Mouse (Mus musculus) liver, embryonic 14.5 days (tissue): ENCODE data around the gene Gpx4. TPM values are rescaled to one million over a fixed set of nuclear protein-coding genes. Genes with fewer than 3 reads are reported as not detected.
A peak's percentile ranks its signal among the peaks of the same experiment; 100 is the strongest.

Source experiments
- ATAC-seq: fragments of 200-750 bp; cut with Nextera tagmentation; 2 replicates; pipeline ENCODE4 v1.8.0; 2017; ENCODE audit warnings: moderate number of reproducible peaks, mild to moderate bottlenecking, moderate library complexity; ENCODE audit not compliant: insufficient read depth
- DNase-seq, 3 experiments: peaks; one replicate each; pipeline ENCODE4 v3.0.0-alpha.2; 2012 to 2013; ENCODE audit warnings: low read depth in 3 of 3, low spot score in 3 of 3
- H3K27ac ChIP-seq: fragments of 300-500 bp; sonication (generic); 2 replicates; pipeline ENCODE4 v1.5.1; 2014; ENCODE audit warnings: moderate library complexity, mild to moderate bottlenecking, control low read depth, inconsistent platforms
- H3K27me3 ChIP-seq: fragments of 300-500 bp; sonication (generic); 2 replicates; pipeline ENCODE4 v1.6.1; 2014; ENCODE audit warnings: mild to moderate bottlenecking, low read length, moderate library complexity; ENCODE audit not compliant: control insufficient read depth, insufficient read depth
- H3K36me3 ChIP-seq: fragments of 300-500 bp; sonication (generic); replicated peaks from 2 replicates; pipeline ENCODE4 v1.6.1; 2014; ENCODE audit warnings: low read depth; ENCODE audit not compliant: control insufficient read depth, insufficient read depth
- H3K4me1 ChIP-seq, 2 experiments: fragments of 200-500 bp in 1 of 2; fragments of 300-500 bp in 1 of 2; sonication (generic) in 1 of 2; replicated peaks; 2 replicates each; pipeline ENCODE4 v1.6.1; 2012 to 2014; ENCODE audit warnings: antibody characterized with exemption in 1 of 2, inconsistent platforms in 1 of 2, low read length in 1 of 2; ENCODE audit not compliant: control insufficient read depth in 2 of 2, insufficient read depth in 2 of 2
- H3K4me2 ChIP-seq: fragments of 300-500 bp; sonication (generic); 2 replicates; pipeline ENCODE4 v1.6.1; 2014; ENCODE audit warnings: low read depth, mild to moderate bottlenecking, control low read depth, moderate library complexity
- H3K4me3 ChIP-seq, 2 experiments: fragments of 200-500 bp in 1 of 2; fragments of 300-500 bp in 1 of 2; sonication (generic) in 1 of 2; 2 replicates each; pipeline ENCODE4 v1.5.1; 2012 to 2014; ENCODE audit warnings: low read depth in 2 of 2, low read length in 2 of 2, mild to moderate bottlenecking in 2 of 2, control low read depth in 1 of 2, inconsistent platforms in 1 of 2, moderate library complexity in 1 of 2; ENCODE audit not compliant: insufficient read depth in 1 of 2
- H3K9ac ChIP-seq: fragments of 300-500 bp; sonication (generic); replicated peaks from 2 replicates; pipeline ENCODE4 v1.6.1; 2014; ENCODE audit warnings: mild to moderate bottlenecking, control low read depth, moderate library complexity
- H3K9me3 ChIP-seq: fragments of 300-500 bp; sonication (generic); 2 replicates; pipeline ENCODE4 v1.6.1; 2016; ENCODE audit warnings: low read length, mixed read lengths; ENCODE audit not compliant: control insufficient read depth
- CTCF ChIP-seq: IDR thresholded peaks from 2 replicates; pipeline ENCODE4 v1.5.1; 2016; ENCODE audit warnings: antibody characterized with exemption, low read depth, control low read depth
- EP300 ChIP-seq: IDR thresholded peaks from 2 replicates; pipeline ENCODE4 v1.6.1; 2016; ENCODE audit warnings: antibody characterized with exemption, low read depth
- WGBS: fragments of 180-500 bp; shearing (Covaris S2); extraction: QIAGEN DNeasy Blood & Tissue Kit; methylation state at CpG from one replicate; pipeline ENCODE4 v1.1.7; 2014; ENCODE audit not compliant: insufficient replicate concordance; 5-methylcytosine and 5-hydroxymethylcytosine counted together
- polyA plus RNA-seq, 2 experiments: library from polyadenylated mRNA; depleted of rRNA in 1 of 2; stranded (reverse) in 1 of 2; unstranded in 1 of 2; fragments of >200 nt; fragmentation: Nextera tagmentation in 1 of 2; extraction: Ambion mirVana in 1 of 2; gene quantifications; 2 replicates each; pipeline versions ENCODE4 v1.2.1 to v1.2.3; 2012 to 2014

The Gpx4 gene
- polyA plus RNA-seq, 2 experiments, result 388 to 724 TPM

GRCm38 (mm10) chr10:80055891-80056290, 8.9 kb downstream of the Gpx4 start:
- no peaks in the 10 kb centered on the region for H3K9me3 ChIP-seq
- H3K4me1 ChIP-seq, result peaks cover 27 to 28% of the 10 kb centered on the region in 2 experiments
- peak overlapping the region; percentile 98 for H3K4me2 ChIP-seq
- DNase-seq (no peak), ATAC-seq (no peak)
- H3K9ac ChIP-seq, result no peak overlapping the region
- TF ChIP-seq EP300, result no peak
- TF ChIP-seq CTCF, result no peak
- peaks cover 33% of the 10 kb centered on the region for H3K36me3 ChIP-seq
- 27% methylated on average over 9 of the region's 10 CpGs for WGBS
- H3K27me3 ChIP-seq, result no peaks in the 10 kb centered on the region
- H3K4me3 ChIP-seq, result peak overlapping the region in 1 of 2 experiments; percentile 95; a peak in 2 of 4 replicates
- H3K27ac ChIP-seq, result no peak overlapping the region

- ATAC-seq, result no peak
- no peak overlapping the region for H3K27ac ChIP-seq
Observed at GRCm38 (mm10) chr10:80056506-80056905, 9.5 kb downstream of the Gpx4 start.

GRCm38 (mm10) chr10:80056976-80057682, 10.2 kb downstream of the Gpx4 start:
- Histone ChIP-seq H3K9ac (no peak overlapping the region), H3K4me3 (no peak overlapping the region), H3K4me2 (no peak overlapping the region), H3K27me3 (no peaks in the 10 kb centered on the region), H3K27ac (no peak overlapping the region), H3K9me3 (no peaks in the 10 kb centered on the region), H3K4me1 (peaks cover 18% of the 10 kb centered on the region in 2 experiments), H3K36me3 (peaks cover 37% of the 10 kb centered on the region)
- TF ChIP-seq CTCF (no peak), EP300 (no peak)
- DNase-seq, result no peak
- ATAC-seq, result no peak
- WGBS, result 90% methylated on average over 27 of the region's 27 CpGs

More at GRCm38 (mm10) chr10:80056506-80056905, 9.5 kb downstream of the Gpx4 start:
- no peak overlapping the region for H3K4me3 ChIP-seq
- peaks cover 21 to 23% of the 10 kb centered on the region in 2 experiments for H3K4me1 ChIP-seq
- H3K9ac ChIP-seq, result no peak overlapping the region
- DNase-seq, result no peak
- TF ChIP-seq EP300 (no peak), CTCF (no peak)
- peaks cover 34% of the 10 kb centered on the region for H3K36me3 ChIP-seq
- H3K27me3 ChIP-seq, result no peaks in the 10 kb centered on the region
- H3K9me3 ChIP-seq, result no peaks in the 10 kb centered on the region
- no peak overlapping the region for H3K4me2 ChIP-seq
- WGBS, result 81% methylated on average over 4 of the region's 4 CpGs

- Histone ChIP-seq H3K9me3 (no peaks in the 10 kb centered on the region), H3K9ac (no peak overlapping the region), H3K27ac (no peak overlapping the region), H3K4me1 (peaks cover 11% of the 10 kb centered on the region in 2 experiments), H3K27me3 (no peaks in the 10 kb centered on the region), H3K4me2 (no peak overlapping the region), H3K4me3 (no peak overlapping the region), H3K36me3 (peaks cover 42% of the 10 kb centered on the region)
- no peak for TF ChIP-seq EP300
- no peak for ATAC-seq
- 85% methylated on average over 30 of the region's 30 CpGs for WGBS
- no peak for DNase-seq
Observed at GRCm38 (mm10) chr10:80057683-80058326, 10.8 kb downstream of the Gpx4 start.

- TF ChIP-seq EP300 (no peak), CTCF (no peak)
- Histone ChIP-seq H3K27ac (no peak overlapping the region), H3K4me2 (no peak overlapping the region), H3K9ac (no peak overlapping the region), H3K9me3 (no peaks in the 10 kb centered on the region), H3K36me3 (peaks cover 32% of the 10 kb centered on the region), H3K4me3 (no peak overlapping the region), H3K27me3 (no peaks in the 10 kb centered on the region), H3K4me1 (no peaks in the 10 kb centered on the region)
- no peak for ATAC-seq
- 92% methylated on average over 5 of the region's 5 CpGs for WGBS
- no peak for DNase-seq
Observed at GRCm38 (mm10) chr10:80063104-80063503, 16.1 kb downstream of the Gpx4 start.
